Mouse (Mus musculus) lung, adult 18-20 months (tissue): ENCODE measurements at regions not wholly inside any gene's neighbourhood (a gene's known extent, or its start where the extent isn't known, plus 50 kb on each side); places are given as distances from the start of the nearest gene placed in this dataset.
"Not testable (repeated sequence)": the region's sequence is repeated elsewhere in the genome, so short reads cannot be mapped to it uniquely, and the experiment has no call there.

Experiments
- DNase-seq, 2 experiments: peaks; one replicate each; pipeline ENCODE4 v3.0.0; 2022; ENCODE audit warnings: mixed read lengths in 2 of 2

DNA sequence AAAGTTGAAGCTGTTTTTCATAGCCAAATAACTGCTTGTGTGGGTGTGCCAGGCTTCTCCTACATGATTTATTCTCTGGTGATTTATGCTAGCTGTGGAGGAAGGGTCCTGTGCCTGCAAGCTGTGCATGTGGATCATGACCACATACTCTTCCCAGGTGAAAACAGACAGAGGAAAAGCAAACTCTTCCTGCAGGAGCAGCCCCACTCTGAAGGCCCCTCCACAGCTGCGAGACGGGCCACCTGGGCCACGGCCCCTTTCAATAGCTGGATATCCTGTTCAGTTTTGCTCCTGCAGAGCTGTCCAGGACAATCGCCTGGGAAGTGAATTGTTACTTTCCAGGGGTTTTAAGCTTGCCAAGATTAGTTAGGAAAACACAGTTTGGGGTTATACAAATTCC lies 722.3 kb upstream of the Marcks start:
- no peak for DNase-seq

DNA sequence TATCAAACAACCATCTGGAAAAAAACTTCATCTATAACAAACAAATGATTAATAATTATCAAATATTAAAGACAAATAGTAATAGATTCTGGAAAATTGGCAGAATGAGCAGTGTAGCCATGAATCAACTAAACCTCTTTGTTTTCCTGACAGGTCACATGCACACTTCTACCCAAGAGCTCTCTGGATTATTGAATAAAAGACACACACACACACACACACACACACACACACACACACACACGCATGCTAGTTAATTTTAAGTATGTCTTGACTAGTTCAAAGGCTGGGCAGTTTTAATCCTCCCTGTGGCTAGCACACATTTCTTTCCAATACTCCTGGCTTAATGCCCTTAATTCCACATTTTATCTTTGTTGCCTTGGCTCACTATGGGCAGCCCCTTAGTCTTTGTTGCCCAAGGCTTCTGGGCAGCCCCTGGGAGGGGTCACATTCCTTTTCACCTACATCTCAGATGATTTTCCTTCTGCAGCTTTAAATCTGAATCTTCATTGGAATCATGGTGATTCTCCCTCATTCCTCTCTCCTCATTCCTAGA lies 710.6 kb upstream of the Marcks start:
- DNase-seq = no peak

DNA sequence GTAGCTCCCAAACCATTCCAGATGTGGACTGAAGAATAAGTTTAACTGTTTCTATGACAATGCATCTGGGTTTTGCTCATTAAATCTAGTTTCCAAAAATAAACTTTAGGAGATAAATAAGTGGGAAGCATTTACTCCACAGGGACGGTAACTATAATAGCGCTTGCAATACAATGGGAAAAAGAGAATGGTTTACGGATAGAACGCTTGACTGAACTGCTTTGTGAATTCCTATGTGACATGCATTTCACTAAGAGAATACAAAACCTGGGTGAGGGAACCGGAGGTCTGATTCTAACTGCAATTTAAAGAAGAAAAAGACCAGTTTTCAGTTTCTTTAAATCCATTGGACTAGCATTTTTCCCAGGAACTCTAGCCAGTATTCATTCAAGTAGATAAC lies 704.1 kb upstream of the Marcks start:
- DNase-seq = no peak

DNA sequence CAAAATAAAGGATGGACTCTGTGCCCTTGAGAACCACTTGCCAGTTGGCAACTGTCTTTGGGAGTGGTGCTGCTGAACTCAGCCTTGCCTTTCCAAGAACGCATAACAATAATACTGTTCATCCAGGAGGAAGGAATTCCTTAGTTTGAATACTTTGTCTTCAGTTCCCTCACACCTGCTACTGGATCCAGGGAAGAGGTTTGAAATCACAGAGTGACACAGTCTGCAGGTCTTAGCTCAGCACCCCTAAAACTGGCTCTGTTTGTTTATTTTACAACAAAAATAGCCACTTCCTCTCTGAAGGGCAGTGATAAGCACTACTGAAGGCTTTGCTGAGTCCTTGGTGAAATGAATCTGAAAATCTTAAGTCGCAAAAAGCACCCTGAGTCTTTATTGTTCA lies 703.1 kb upstream of the Marcks start:
- DNase-seq = no peak

DNA sequence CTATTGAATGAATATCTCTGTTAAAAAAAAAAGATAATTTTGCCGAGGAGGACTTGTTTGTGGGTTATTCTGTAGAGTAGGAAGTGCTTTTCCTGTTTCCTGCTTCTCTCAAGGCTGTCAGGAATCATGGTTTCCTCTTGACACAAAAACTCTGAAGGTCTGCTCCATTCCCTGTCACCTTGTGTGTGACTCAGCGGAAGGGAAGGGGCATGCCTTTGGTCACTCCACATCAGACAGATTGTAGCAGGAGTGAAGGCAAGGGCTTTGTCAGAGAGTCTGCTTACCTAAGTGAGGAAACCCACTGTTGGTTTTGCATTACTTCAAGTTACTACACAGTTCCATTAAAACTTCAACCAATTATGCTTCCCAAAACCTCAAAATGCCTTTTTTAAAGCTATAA lies 699.0 kb upstream of the Marcks start:
- DNase-seq = no peak

DNA sequence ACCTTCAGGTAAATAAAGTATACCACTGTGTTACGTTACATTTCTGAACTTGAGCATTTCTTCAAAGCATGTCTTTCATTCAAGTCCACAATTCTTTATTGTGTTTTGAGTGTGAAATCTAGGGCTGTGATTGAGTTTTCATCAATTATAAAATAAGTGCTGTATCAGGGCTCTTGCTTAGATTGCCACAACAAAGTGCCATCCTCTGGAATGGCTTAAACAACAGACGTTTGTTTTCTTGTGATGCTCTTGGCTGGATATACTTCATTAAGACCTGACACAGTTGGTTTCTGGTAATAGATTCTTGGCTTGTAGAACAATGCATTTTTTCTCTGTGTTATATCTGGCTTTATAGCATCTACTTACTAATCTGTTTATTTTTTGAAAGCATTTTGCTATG lies 674.3 kb upstream of the Marcks start:
- no peak for DNase-seq

DNA sequence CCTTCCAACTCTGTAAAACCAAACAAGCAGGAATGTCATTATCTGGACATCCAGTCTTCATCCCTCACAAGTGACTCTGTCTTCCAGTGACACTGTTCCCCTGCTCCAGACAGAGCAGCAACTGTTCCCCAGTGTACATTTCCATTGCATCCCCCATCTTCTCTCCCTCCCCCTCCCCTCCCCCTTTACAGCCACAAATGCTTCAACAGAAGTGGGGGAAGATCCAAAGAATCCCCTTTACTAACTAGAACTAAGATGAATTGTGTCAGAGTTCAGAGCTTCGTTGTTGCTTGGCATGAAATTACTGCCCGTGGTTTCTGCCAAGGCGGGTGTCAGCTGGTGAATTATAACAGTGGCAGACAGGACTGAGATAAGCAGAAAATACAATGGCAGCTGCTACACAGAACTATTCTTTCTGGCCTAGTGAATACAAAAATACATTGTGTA lies 673.7 kb upstream of the Marcks start:
- peak in 1 of 2 experiments; percentile 1 for DNase-seq

DNA sequence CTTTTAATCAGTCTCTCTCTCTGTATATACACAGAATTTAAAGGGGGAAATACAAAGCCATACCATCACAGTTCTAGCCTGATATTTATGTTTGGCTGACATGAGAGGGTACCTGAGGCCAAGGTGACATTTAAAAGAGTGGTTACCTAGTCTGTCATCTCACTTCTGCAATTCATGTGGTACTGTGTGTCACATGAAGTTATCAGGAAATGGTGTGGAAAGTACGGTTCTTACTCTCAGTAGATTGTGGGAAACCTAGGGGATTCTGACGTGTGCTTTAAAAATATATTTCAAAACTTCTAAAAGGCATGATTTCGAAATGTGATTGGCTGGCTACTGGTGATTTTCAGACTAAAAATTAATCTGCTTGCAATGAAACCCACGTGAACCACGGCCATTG lies 673.1 kb upstream of the Marcks start:
- no peak for DNase-seq

DNA sequence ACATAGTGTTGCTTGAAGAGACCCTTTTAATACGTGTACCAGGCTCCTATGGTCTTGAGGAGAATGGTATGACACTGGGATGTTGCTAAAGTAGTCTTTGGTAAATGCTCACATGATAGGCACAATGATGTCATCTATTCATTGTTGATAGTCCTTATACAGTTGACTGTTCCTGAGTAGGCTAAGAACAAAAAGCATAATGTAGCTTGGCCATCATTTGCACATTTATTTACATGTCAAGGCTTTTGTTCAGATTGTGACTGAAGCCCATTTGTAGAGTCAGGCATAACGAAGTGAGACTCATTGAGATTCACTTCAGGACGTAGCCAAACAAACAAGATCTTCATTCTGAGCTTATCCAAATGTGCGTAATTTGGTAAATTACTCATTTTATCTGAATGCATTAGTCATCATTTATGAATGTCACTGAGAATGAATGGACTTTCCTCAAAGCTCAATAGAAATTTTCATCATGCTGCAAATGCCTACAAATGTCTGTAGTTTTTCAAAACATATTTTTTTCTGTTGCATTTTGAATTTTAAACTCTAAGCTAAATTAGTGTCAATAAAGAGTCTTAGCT lies 664.6 kb upstream of the Marcks start:
- DNase-seq = no peak

DNA sequence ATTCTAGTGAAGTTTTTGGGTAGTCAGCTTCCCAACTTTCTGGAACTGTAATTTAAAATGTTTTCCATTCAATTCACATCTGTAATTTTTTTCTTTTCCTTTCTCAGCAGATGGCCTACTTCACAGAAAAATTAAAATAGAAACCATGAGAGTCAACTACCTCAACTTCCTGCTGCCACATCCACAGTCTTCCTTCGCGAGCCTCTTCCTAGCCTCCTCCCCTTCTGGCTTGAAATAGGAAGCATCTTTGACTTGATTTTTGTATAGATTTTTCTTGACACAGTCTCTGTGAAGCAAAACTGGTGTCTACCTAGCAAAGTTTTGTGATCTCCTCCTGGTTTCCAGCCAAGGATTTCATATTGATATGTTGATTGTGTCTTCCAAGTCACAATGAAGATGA lies 660.7 kb upstream of the Marcks start:
- DNase-seq = no peak

DNA sequence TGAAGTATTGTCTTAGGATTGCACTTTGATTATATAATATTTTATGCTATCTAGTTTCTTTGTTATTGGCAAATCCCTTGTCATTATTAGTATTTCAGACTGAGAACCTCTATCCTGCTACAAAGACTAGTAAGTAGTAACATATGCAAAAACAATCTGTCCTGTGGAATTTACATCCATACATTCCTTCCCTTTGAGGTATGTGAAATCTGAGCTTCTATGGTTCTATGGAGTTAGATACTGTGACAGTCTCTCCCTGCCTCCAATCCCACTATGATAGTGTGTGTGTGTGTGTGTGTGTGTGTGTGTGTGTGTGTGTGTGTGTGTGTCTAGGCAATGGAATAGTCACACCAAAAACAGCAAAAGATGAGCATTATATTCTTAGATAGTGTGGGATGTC lies 659.6 kb upstream of the Marcks start:
- no peak for DNase-seq

DNA sequence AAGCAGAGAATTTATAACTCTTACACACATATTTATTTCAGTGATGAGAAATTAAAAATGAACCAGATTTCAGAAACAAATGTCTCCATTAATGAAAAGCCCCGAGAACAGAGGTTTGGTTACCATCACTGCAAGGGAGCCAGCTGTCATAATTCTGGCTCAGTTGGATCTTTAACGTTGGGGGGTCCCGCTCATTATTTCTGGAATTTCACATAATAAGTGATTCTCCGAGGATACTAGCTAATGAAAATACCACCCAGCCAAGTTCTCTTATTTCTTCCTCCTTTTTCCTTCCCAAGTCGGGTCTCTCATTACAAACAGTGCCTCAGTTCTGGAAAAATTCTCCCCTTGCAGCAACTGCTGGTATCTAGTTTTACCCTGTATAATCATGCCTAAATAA lies 659.0 kb upstream of the Marcks start:
- DNase-seq = no peak

DNA sequence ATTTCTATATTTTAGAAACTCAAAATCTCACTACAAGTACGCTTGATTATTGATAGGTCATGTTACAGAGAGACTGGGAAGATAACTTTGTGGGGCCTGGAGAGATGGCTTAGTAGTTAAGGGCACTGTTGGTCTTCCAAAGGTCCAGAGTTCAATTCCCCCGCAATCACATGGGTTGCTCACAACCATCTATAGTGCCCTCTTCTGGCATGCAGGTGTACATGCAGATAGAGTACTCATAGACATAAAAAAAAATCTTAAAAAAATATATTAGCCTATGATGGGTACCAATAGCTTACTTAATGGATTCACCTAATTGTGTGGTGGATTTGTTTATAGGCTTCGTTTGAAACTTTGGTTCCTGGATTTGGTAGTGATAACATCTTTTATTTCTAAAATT lies 654.2 kb upstream of the Marcks start:
- peak in 1 of 2 experiments; percentile 1 for DNase-seq

DNA sequence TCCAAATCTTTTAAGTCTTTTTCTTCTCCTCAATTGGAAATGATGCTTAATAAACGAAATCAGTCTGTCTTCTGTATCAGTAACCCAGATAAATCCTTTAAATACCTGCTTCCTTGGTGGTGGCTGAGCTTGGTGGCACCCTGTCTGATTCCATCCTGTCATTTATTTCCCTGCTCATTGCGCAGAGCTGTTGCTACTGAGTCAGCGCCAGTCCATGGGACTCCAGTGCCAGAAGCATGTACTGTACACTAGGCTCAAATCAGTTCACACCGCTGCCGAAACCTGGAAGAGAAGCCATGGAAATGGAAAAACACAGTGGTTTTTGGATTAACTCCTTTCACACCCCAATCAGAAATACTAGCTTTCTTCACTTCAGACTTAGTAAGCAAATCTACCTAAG lies 649.3 kb upstream of the Marcks start:
- no peak for DNase-seq

DNA sequence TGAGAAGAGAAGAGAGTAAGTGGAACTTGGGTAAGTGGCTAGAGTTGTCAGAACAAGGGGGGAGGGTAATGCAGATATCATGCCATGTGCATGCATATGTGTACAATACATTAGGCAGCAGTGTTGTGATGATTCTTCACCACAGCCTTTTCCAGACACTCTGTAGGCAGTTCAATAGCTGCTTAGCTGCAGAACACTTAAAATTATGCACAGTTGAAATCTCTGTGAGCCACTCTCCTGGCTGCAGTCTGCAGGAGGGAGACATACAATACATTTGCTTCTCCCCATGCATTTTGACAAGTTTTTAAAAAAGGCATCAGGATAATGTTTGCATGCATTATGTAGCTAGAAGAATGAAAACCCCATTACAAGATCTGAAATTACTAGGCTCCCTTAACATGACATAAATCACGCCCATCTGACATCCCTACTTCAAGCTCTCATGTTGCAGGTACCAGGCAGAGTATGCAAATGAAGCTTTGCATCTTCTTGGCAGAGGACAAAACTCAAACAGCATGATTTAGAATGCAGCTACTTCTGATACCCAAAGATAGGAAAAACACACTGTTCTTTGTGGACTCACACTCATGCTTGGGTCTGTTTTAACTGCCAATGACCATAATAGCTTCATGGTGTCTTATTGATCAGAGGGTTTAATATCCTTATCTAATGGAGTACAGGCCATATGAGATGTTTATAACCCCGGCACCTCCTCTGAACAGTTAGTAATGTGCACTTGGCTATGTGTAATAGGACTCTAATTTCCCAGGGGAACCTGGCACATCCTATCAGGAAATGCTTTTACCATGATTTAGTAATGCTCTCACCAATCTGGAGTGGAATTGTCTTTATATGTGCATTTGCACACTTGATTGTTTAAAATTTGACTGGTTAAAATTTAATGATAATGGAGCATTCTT lies 640.9 kb upstream of the Marcks start:
- DNase-seq = no peak

DNA sequence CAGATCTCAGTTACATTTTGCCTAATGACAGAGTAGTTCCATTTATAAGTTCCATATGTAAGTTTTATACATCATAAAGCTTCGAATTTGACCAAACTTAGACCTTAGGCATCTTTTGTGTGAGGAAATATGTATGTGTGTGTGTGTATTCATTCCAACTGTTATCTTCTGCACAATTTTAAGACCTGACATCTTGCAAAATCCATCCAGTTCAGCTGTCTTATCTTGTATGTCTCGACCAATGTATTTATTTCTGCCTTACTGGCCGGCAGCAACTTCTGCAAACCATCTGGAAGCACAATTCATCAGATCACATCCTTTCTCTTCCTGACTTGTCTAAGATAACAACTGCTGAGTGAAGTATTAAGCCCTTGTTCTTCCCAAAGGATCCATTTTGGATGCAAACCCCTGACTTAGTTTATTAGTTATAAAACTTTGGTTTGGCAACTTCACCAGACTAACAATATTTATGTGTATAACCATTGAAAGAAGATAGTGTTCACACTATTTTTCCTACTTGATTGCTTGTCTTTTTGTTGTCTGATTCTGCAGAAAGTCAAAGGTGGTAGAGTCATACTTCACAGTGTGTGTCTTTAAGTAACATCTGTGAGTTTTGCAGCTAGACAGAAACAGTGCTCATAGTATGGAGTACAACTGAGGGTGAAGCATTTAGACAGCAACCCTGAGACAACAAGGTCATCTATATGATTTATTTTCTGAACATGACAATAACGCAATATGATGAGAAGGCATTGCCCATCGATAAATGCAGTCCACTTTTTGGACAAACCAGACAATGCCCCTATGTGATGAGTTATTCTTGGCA lies 622.0 kb upstream of the Marcks start:
- no peak for DNase-seq

DNA sequence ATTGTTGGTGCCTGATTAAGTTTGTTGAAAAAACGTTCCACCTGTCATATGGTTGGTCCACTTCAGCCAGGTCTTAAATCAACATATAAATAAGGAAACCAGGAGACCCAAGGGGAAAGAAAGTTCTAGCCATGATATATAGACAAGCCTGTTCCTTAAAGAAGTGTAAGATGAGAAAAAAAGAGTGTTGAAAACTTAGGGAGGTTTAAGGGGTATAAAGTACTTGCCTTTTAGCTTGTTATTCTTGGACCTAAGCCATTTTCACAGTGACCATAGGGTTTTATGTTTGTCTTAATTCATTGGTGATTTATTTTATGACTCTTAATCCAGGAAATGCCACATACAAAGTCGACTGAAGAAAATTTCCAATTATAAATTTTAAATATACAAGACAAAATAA lies 602.9 kb upstream of the Marcks start:
- DNase-seq = no peak

DNA sequence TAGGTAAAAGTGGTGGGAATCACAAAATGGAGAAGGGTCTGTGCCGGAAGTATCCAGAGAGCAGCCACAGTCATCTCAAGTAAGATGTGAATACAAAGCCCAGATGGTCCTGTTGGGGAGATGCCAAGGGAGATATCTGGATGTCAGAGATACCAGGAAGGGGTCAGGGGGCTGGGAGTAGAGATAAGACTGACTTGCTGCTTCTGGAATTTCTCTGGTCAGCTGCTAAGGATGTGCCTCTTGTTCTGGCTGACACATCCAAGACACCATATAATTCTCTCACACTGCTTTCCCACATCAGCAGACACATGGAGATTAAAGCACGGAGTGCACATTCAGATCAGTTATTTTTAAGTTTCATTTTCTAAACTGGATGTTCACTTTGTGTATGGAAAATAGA lies 600.3 kb upstream of the Marcks start:
- no peak for DNase-seq

DNA sequence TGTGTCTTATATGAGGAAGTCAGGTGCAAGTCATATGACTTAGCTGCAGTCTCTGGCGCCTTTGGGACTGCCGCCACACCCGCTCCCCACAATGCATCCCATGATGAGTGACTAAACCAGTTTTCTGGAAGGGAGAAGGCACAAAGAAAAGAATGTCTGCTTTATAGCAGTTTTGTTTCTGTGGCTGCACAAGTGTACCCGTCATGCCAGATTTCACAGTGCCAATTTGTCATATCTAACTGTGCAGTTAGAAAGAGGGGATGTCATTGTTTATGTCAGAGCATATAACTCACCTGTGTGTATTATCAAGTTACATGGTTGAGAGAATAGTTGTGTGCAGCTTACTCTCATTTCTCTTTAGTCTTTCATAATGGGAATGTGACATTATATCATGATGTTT lies 586.9 kb upstream of the Marcks start:
- no peak for DNase-seq

DNA sequence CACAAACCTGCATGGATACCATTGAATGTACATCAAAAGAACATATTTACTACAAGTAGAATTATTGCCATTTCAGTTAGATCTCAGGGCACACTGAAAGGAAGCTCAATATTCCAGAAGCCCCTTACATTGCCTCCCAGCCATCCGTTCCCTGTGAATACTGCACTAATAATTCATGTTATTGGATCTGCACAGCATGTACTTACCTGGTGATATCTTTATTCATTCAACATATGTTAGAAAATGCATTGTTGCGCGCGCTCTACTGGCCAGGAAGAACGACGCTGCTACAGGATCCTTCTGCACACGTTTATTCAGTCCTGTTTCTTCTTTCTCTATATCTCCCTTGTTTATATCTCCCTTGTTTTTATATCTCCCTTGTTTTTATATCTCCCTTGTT lies 586.3 kb upstream of the Marcks start:
- DNase-seq = not testable (repeated sequence)

DNA sequence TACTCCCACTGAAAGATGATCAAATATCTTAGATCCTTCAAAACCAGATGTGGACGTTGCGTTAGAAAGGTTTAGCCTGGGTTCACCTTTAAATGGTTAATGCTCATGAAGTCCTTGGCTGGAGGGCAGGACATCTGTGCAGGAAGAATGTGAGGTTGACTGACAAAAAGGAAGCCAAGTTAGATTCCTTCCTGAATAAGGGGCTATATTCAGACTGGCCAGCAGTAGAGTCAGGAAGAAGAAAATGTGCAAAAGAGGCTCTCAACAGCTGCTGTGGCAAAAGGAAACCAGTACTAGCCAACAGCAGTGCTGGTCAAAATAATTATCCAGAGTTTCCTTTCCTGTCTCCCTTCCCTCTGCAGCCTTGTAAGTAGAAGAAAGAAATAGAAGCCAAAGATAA lies 582.0 kb upstream of the Marcks start:
- no peak for DNase-seq

DNA sequence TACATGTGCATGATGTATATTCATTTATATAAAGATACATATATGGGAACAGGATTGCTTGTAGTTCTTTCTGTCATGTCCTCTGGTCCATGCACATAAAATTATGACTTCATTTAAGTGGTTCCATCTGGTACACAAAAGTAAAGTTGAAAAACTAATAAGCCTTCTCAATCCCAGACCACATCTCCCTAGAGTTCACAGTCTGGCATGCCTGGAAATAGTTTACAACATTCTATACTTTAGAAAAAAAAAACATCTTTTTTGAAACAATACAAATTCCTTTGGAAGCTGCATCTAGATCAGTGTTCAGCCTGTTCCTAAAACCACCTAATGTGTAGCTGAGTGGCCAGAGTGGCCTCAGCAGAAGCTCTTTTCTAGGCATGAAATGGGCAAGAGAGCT lies 578.2 kb upstream of the Marcks start:
- DNase-seq = no peak

DNA sequence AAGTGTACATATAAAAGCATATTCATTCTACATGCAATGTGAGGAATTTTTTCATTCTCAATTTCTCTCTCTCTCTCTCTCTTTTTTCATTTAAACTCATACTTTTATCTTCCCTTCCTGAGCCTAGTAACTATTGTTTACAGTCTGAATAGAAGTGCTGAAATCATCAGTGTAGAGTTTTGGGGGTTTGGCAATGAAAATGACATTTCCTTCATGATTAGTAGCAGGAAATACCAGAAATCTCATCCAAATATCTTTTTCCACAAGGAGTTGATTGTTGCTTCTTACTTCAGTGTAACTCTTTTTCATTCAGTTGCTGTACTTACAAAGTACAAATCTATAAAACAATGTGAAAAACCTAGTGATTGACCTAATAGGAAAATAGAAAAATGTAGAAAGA lies 572.7 kb upstream of the Marcks start:
- DNase-seq = no peak
